Mouse (Mus musculus): ENCODE results near the gene Mmd2. TPM values are rescaled to one million over a fixed set of nuclear protein-coding genes. Genes with fewer than 3 reads are reported as not detected.

The Mmd2 gene
- total and polyA plus RNA-seq, 2 experiments, result 9.8 to 13.1 TPM

GRCm38 (mm10) chr5:142549961-142550705 is 58.5 kb downstream of the Mmd2 start:
- Histone ChIP-seq H3K4me3 (ENCODE audit: insufficient read depth, low read depth, low read length) (peak overlapping the region; percentile 61; the same call in 1 of the 2 replicates), H3K27ac (replicated peaks; ENCODE audit: insufficient read depth, low read depth, low read length) (no peak overlapping the region), H3K9ac (ENCODE audit: low read depth, low read length) (peak overlapping the region; percentile 61), H3K36me3 (ENCODE audit: control insufficient read depth, insufficient read depth, low read length) (no peaks in the 10 kb centered on the region), H3K27me3 (ENCODE audit: control insufficient read depth, insufficient read depth, low read length) (peaks cover 6% of the 10 kb centered on the region; the same call in 1 of the 2 replicates), H3K79me2 (ENCODE audit: control insufficient read depth, insufficient read depth, low read length) (no peaks in the 10 kb centered on the region), H3K4me1 (ENCODE audit: control insufficient read depth, insufficient read depth, low read length) (no peaks in the 10 kb centered on the region)
- no peak for DNase-seq (ENCODE audit: extremely low read depth, low read depth, low spot score)
- WGBS, result 17% methylated on average over 31 of the region's 31 CpGs
- TF ChIP-seq CTCF (IDR thresholded peaks at IDR 0.05; ENCODE audit: low read depth, low read length) (no peak), POLR2A (IDR thresholded peaks at IDR 0.05; ENCODE audit: extremely low read depth, insufficient read depth, low read length) (no peak)

- TF ChIP-seq CTCF (IDR thresholded peaks at IDR 0.05; ENCODE audit: low read depth, low read length) (no peak), POLR2A (IDR thresholded peaks at IDR 0.05; ENCODE audit: extremely low read depth, insufficient read depth, low read length) (no peak)
- Histone ChIP-seq H3K27ac (replicated peaks; ENCODE audit: insufficient read depth, low read depth, low read length) (no peak overlapping the region), H3K4me1 (ENCODE audit: control insufficient read depth, insufficient read depth, low read length) (no peaks in the 10 kb centered on the region), H3K9ac (ENCODE audit: low read depth, low read length) (no peak overlapping the region), H3K36me3 (ENCODE audit: control insufficient read depth, insufficient read depth, low read length) (no peaks in the 10 kb centered on the region), H3K79me2 (ENCODE audit: control insufficient read depth, insufficient read depth, low read length) (no peaks in the 10 kb centered on the region), H3K4me3 (ENCODE audit: insufficient read depth, low read depth, low read length) (no peak overlapping the region), H3K27me3 (ENCODE audit: control insufficient read depth, insufficient read depth, low read length) (peaks cover 6% of the 10 kb centered on the region; the same call in 1 of the 2 replicates)
- no peak for DNase-seq (ENCODE audit: extremely low read depth, low read depth, low spot score)
- 85% methylated on average over 9 of the region's 9 CpGs for WGBS
Measured at GRCm38 (mm10) chr5:142549441-142549840, 59.2 kb downstream of the Mmd2 start.

GRCm38 (mm10) chr5:142547066-142547465 is 61.5 kb downstream of the Mmd2 start:
- H3K9ac ChIP-seq (ENCODE audit: low read depth, low read length), result no peak overlapping the region
- H3K27me3 ChIP-seq (ENCODE audit: control insufficient read depth, insufficient read depth, low read length), result peaks cover 6% of the 10 kb centered on the region; the same call in 1 of the 2 replicates
- no peaks in the 10 kb centered on the region for H3K79me2 ChIP-seq (ENCODE audit: control insufficient read depth, insufficient read depth, low read length)
- H3K4me3 ChIP-seq (ENCODE audit: insufficient read depth, low read depth, low read length), result no peak overlapping the region
- no peak for DNase-seq (ENCODE audit: extremely low read depth, low read depth, low spot score)
- no peaks in the 10 kb centered on the region for H3K36me3 ChIP-seq (ENCODE audit: control insufficient read depth, insufficient read depth, low read length)
- H3K27ac ChIP-seq (replicated peaks; ENCODE audit: insufficient read depth, low read depth, low read length), result no peak overlapping the region
- H3K4me1 ChIP-seq (ENCODE audit: control insufficient read depth, insufficient read depth, low read length), result no peaks in the 10 kb centered on the region
- TF ChIP-seq CTCF (IDR thresholded peaks at IDR 0.05; ENCODE audit: low read depth, low read length) (no peak), POLR2A (IDR thresholded peaks at IDR 0.05; ENCODE audit: extremely low read depth, insufficient read depth, low read length) (no peak)
- whole genome bisulfite sequencing, result 89% methylated on average over 3 of the region's 3 CpGs

- TF ChIP-seq CTCF (IDR thresholded peaks at IDR 0.05; ENCODE audit: low read depth, low read length), result no peak
- no peak for TF ChIP-seq POLR2A (IDR thresholded peaks at IDR 0.05; ENCODE audit: extremely low read depth, insufficient read depth, low read length)
- Histone ChIP-seq H3K9ac (ENCODE audit: low read depth, low read length) (no peak overlapping the region), H3K4me1 (ENCODE audit: control insufficient read depth, insufficient read depth, low read length) (no peaks in the 10 kb centered on the region), H3K27me3 (ENCODE audit: control insufficient read depth, insufficient read depth, low read length) (peaks cover 6% of the 10 kb centered on the region; the same call in 1 of the 2 replicates), H3K4me3 (ENCODE audit: insufficient read depth, low read depth, low read length) (no peak overlapping the region), H3K27ac (replicated peaks; ENCODE audit: insufficient read depth, low read depth, low read length) (no peak overlapping the region), H3K36me3 (ENCODE audit: control insufficient read depth, insufficient read depth, low read length) (no peaks in the 10 kb centered on the region), H3K79me2 (ENCODE audit: control insufficient read depth, insufficient read depth, low read length) (no peaks in the 10 kb centered on the region)
- 27% methylated on average over 5 of the region's 5 CpGs for WGBS
- no peak for DNase-seq (ENCODE audit: extremely low read depth, low read depth, low spot score)
Measured at GRCm38 (mm10) chr5:142546344-142546743, 62.3 kb downstream of the Mmd2 start.

GRCm38 (mm10) chr5:142545014-142545795 is 63.4 kb downstream of the Mmd2 start:
- no peak overlapping the region for H3K9ac ChIP-seq (ENCODE audit: low read depth, low read length)
- no peak overlapping the region for H3K27ac ChIP-seq (replicated peaks; ENCODE audit: insufficient read depth, low read depth, low read length)
- TF ChIP-seq CTCF (IDR thresholded peaks at IDR 0.05; ENCODE audit: low read depth, low read length) (no peak), POLR2A (IDR thresholded peaks at IDR 0.05; ENCODE audit: extremely low read depth, insufficient read depth, low read length) (no peak)
- no peaks in the 10 kb centered on the region for H3K36me3 ChIP-seq (ENCODE audit: control insufficient read depth, insufficient read depth, low read length)
- no peak overlapping the region for H3K4me3 ChIP-seq (ENCODE audit: insufficient read depth, low read depth, low read length)
- no peak for DNase-seq (ENCODE audit: extremely low read depth, low read depth, low spot score)
- 74% methylated on average over 5 of the region's 5 CpGs for WGBS
- H3K79me2 ChIP-seq (ENCODE audit: control insufficient read depth, insufficient read depth, low read length), result no peaks in the 10 kb centered on the region
- no peaks in the 10 kb centered on the region for H3K4me1 ChIP-seq (ENCODE audit: control insufficient read depth, insufficient read depth, low read length)
- H3K27me3 ChIP-seq (ENCODE audit: control insufficient read depth, insufficient read depth, low read length), result no peaks in the 10 kb centered on the region

All from liver, adult 2 months (tissue).